Mouse (Mus musculus): ENCODE measurements around the gene Mapt.

- TF ChIP-seq CTCF (conservative IDR thresholded peaks at IDR 0.05; ENCODE audit: insufficient read depth, insufficient read length, low read depth, low read length) (no peak), POLR2A (IDR thresholded peaks at IDR 0.05; ENCODE audit: low read depth, low read length) (no peak)
Observed at GRCm38 (mm10) chr11:104329185-104329926, 98.2 kb downstream of the Mapt start.
